In genomic region chr10:81641566-81641965, GRCm38 (mm10) we compare ENCODE assay signal across 13 mouse cellular contexts. TPM values are rescaled to one million over a fixed set of nuclear protein-coding genes. Genes with fewer than 3 reads are reported as not detected.
DNase-seq lines count a peak whose midpoint lies in the region; ATAC-seq lines count a peak whose summit lies in the region.
"Had no signal": no experiment of that assay in that cellular context is flagged by ENCODE, and none has a peak within 500 bp of the region (broad histone marks: within the 10 kb centered on the region; RNA-seq: fewer than 3 reads in every experiment).

No protein-coding gene starts in this region.

- H3K27ac ChIP-seq in heart, embryonic 14.5 days (replicated peaks in 1 of 2; ENCODE audit: control insufficient read depth in 1 of 2, insufficient read depth in 1 of 2, low read depth in 2 of 2, low read length in 2 of 2), result no peak overlapping the region
- no peak overlapping the region for H3K27ac ChIP-seq in midbrain, embryonic 11.5 days (ENCODE audit: low read depth, low read length)
- no peak overlapping the region for H3K27ac ChIP-seq in midbrain, embryonic 10.5 days (replicated peaks)
- no peak overlapping the region for H3K27ac ChIP-seq in midbrain, embryonic 14.5 days (replicated peaks; ENCODE audit: low read depth, low read length)
- H3K27ac ChIP-seq: embryonic facial prominence, embryonic 13.5 days; kidney, postnatal 0 days; liver, embryonic 12.5 days; macrophage had no signal

- H3K4me1 ChIP-seq in heart, embryonic 14.5 days (ENCODE audit: control insufficient read depth in 2 of 2, insufficient read depth in 2 of 2, low read length in 2 of 2), result peaks cover 8 to 18% of the 10 kb centered on the region in 2 experiments
- peaks cover 9% of the 10 kb centered on the region for H3K4me1 ChIP-seq in midbrain, embryonic 11.5 days (ENCODE audit: control insufficient read depth, insufficient read depth, low read length)
- H3K4me1 ChIP-seq in midbrain, embryonic 10.5 days, result peaks cover 37% of the 10 kb centered on the region
- peaks cover 22% of the 10 kb centered on the region for H3K4me1 ChIP-seq in midbrain, embryonic 14.5 days (ENCODE audit: control insufficient read depth, insufficient read depth, low read length)

- no peak for ATAC-seq in heart, embryonic 14.5 days (ENCODE audit: insufficient number of reproducible peaks, insufficient read depth, low FRiP score, low read depth)
- no peak for ATAC-seq in midbrain, embryonic 11.5 days (ENCODE audit: low FRiP score)
- ATAC-seq in midbrain, embryonic 14.5 days (ENCODE audit: low FRiP score, low TSS enrichment), result no peak
- ATAC-seq: liver, embryonic 12.5 days had no signal

- DNase-seq in cerebellum, adult 11-12 months, result peak; percentile 35
- no peak for DNase-seq in cerebellum, adult 18-20 months
- no peak for DNase-seq in heart, postnatal 36 days
- peak; percentile 59 for DNase-seq in midbrain, embryonic 11.5 days (ENCODE audit: low spot score, missing footprints)
- no peak for DNase-seq in midbrain, embryonic 10.5 days (ENCODE audit: low spot score)
- no peak for DNase-seq in midbrain, embryonic 14.5 days
- DNase-seq in kidney, adult 18-20 months, result no peak
- DNase-seq: heart, postnatal 4 days had no signal

- H3K27me3 ChIP-seq in heart, embryonic 14.5 days (ENCODE audit: control insufficient read depth, insufficient read depth, low read length), result no peaks in the 10 kb centered on the region
- H3K27me3 ChIP-seq in midbrain, embryonic 11.5 days (ENCODE audit: control insufficient read depth, insufficient read depth, low read length), result no peaks in the 10 kb centered on the region
- peaks cover 17% of the 10 kb centered on the region; the same call in 1 of the 2 replicates for H3K27me3 ChIP-seq in midbrain, embryonic 10.5 days (ENCODE audit: low read depth, poor library complexity, severe bottlenecking)
- H3K27me3 ChIP-seq in midbrain, embryonic 14.5 days (ENCODE audit: control insufficient read depth, insufficient read depth, low read length), result no peaks in the 10 kb centered on the region
- H3K27me3 ChIP-seq: embryonic facial prominence, embryonic 13.5 days had no signal

- H3K4me2 ChIP-seq in heart, embryonic 14.5 days (ENCODE audit: low read length), result peak overlapping the region; percentile 87; the same call in 1 of the 2 replicates
- no peak overlapping the region for H3K4me2 ChIP-seq in midbrain, embryonic 11.5 days
- peak overlapping the region; percentile 96; the same call in 1 of the 2 replicates for H3K4me2 ChIP-seq in midbrain, embryonic 14.5 days (ENCODE audit: low read length)

- intact Hi-C loops in heart, postnatal 36 days (cut with DNase I), result loop anchor here (5.0 kb wide), 2 partner anchors 406 to 531 kb away; partner anchors contain the start of gene Zfp873

- H3K4me3 ChIP-seq in heart, embryonic 14.5 days (ENCODE audit: control insufficient read depth in 1 of 2, insufficient read depth in 1 of 2, low read depth in 1 of 2, low read length in 2 of 2), result no peak overlapping the region
- H3K4me3 ChIP-seq in midbrain, embryonic 11.5 days (ENCODE audit: low read depth, low read length), result no peak overlapping the region
- H3K4me3 ChIP-seq in midbrain, embryonic 10.5 days, result no peak overlapping the region
- no peak overlapping the region for H3K4me3 ChIP-seq in midbrain, embryonic 14.5 days (replicated peaks; ENCODE audit: low read depth, low read length)

- WGBS in heart, embryonic 14.5 days, result 86% methylated on average over 2 of the region's 2 CpGs
- 89% methylated on average over 2 of the region's 2 CpGs for WGBS in midbrain, embryonic 11.5 days
- WGBS in midbrain, embryonic 10.5 days, result 87% methylated on average over 2 of the region's 2 CpGs
- 93% methylated on average over 2 of the region's 2 CpGs for WGBS in midbrain, embryonic 14.5 days

- H3K9me3 ChIP-seq in heart, embryonic 14.5 days (ENCODE audit: control insufficient read depth, low read length), result no peaks in the 10 kb centered on the region
- H3K9me3 ChIP-seq in midbrain, embryonic 11.5 days (ENCODE audit: control insufficient read depth, low read length), result no peaks in the 10 kb centered on the region
- H3K9me3 ChIP-seq in midbrain, embryonic 10.5 days (replicated peaks), result no peaks in the 10 kb centered on the region
- H3K9me3 ChIP-seq in midbrain, embryonic 14.5 days (ENCODE audit: control insufficient read depth, low read length), result no peaks in the 10 kb centered on the region
- H3K9me3 ChIP-seq: embryonic facial prominence, embryonic 13.5 days; liver, embryonic 12.5 days had no signal

- H3K9ac ChIP-seq in heart, embryonic 14.5 days (ENCODE audit: low read length), result no peak overlapping the region; the same call in 1 of the 2 replicates
- H3K9ac ChIP-seq in midbrain, embryonic 11.5 days (ENCODE audit: low read length), result no peak overlapping the region
- no peak overlapping the region for H3K9ac ChIP-seq in midbrain, embryonic 14.5 days (replicated peaks; ENCODE audit: low read length)

- no peaks in the 10 kb centered on the region for H3K36me3 ChIP-seq in heart, embryonic 14.5 days (ENCODE audit: control insufficient read depth, insufficient read depth, low read length)
- H3K36me3 ChIP-seq in midbrain, embryonic 11.5 days (ENCODE audit: control insufficient read depth, insufficient read depth, low read length), result no peaks in the 10 kb centered on the region
- no peaks in the 10 kb centered on the region for H3K36me3 ChIP-seq in midbrain, embryonic 10.5 days
- H3K36me3 ChIP-seq in midbrain, embryonic 14.5 days (ENCODE audit: control insufficient read depth, insufficient read depth, low read length), result no peaks in the 10 kb centered on the region
- H3K36me3 ChIP-seq: embryonic facial prominence, embryonic 13.5 days; liver, embryonic 12.5 days had no signal

RNA-seq across cellular contexts. Expression of gene Gm10778, which starts 7.3 kb away (rescaled TPM):
- polyA plus RNA-seq in heart, embryonic 14.5 days (2014; fragmentation: Nextera tagmentation; extraction: Ambion mirVana), result 3.0 and 3.3 TPM in 2 replicates
- total RNA-seq in heart, postnatal 36 days (2021), result 1 to 10 TPM; 1.7 to 2.5 TPM
- 6.5 and 6.7 TPM in 2 replicates for polyA plus RNA-seq in midbrain, embryonic 11.5 days (2014; fragmentation: Nextera tagmentation; extraction: Ambion mirVana)
- 4.9 and 5.6 TPM in 2 replicates for polyA plus RNA-seq in midbrain, embryonic 10.5 days (2016; fragmentation: Nextera tagmentation; extraction: Ambion mirVana)
- polyA plus RNA-seq in midbrain, embryonic 14.5 days (2014; fragmentation: Nextera tagmentation; extraction: Ambion mirVana), result 7.8 and 8.2 TPM in 2 replicates

RNA-seq across cellular contexts. Expression of gene Ankrd24, which starts 13.2 kb away (rescaled TPM):
- polyA plus RNA-seq in heart, embryonic 14.5 days (2014; fragmentation: Nextera tagmentation; extraction: Ambion mirVana), result 8.1 and 9.0 TPM in 2 replicates
- 10 to 100 TPM in 1 of 2 experiments, 1 to 10 TPM in 1; 8.0 to 11.7 TPM for total RNA-seq in heart, postnatal 36 days (2021)
- polyA plus RNA-seq in midbrain, embryonic 11.5 days (2014; fragmentation: Nextera tagmentation; extraction: Ambion mirVana), result 4.2 and 4.6 TPM in 2 replicates
- 5.8 and 5.9 TPM in 2 replicates for polyA plus RNA-seq in midbrain, embryonic 10.5 days (2016; fragmentation: Nextera tagmentation; extraction: Ambion mirVana)
- 8.9 and 16.8 TPM in 2 replicates for polyA plus RNA-seq in midbrain, embryonic 14.5 days (2014; fragmentation: Nextera tagmentation; extraction: Ambion mirVana)

RNA-seq across cellular contexts. Expression of gene Sirt6, which starts 14.0 kb away (rescaled TPM):
- polyA plus RNA-seq in heart, embryonic 14.5 days (2014; fragmentation: Nextera tagmentation; extraction: Ambion mirVana), result 22.5 and 23.9 TPM in 2 replicates
- 1 to 10 TPM; 6.5 to 7.2 TPM for total RNA-seq in heart, postnatal 36 days (2021)
- polyA plus RNA-seq in midbrain, embryonic 11.5 days (2014; fragmentation: Nextera tagmentation; extraction: Ambion mirVana), result 36.6 and 38.9 TPM in 2 replicates
- 49.3 and 58.7 TPM in 2 replicates for polyA plus RNA-seq in midbrain, embryonic 10.5 days (2016; fragmentation: Nextera tagmentation; extraction: Ambion mirVana)
- polyA plus RNA-seq in midbrain, embryonic 14.5 days (2014; fragmentation: Nextera tagmentation; extraction: Ambion mirVana), result 47.7 and 58.1 TPM in 2 replicates

RNA-seq across cellular contexts. Expression of gene BC025920, which starts 35.5 kb away (rescaled TPM):
- 0.35 and 0.84 TPM in 2 replicates for polyA plus RNA-seq in heart, embryonic 14.5 days (2014; fragmentation: Nextera tagmentation; extraction: Ambion mirVana)
- 1 to 10 TPM; 2.6 to 2.7 TPM for total RNA-seq in heart, postnatal 36 days (2021)
- polyA plus RNA-seq in midbrain, embryonic 11.5 days (2014; fragmentation: Nextera tagmentation; extraction: Ambion mirVana), result 0.47 and 0.89 TPM in 2 replicates
- polyA plus RNA-seq in midbrain, embryonic 10.5 days (2016; fragmentation: Nextera tagmentation; extraction: Ambion mirVana), result 1.4 and 2.0 TPM in 2 replicates
- polyA plus RNA-seq in midbrain, embryonic 14.5 days (2014; fragmentation: Nextera tagmentation; extraction: Ambion mirVana), result 0.74 and 1.1 TPM in 2 replicates

RNA-seq across cellular contexts. Expression of gene Tle6, which starts 40.7 kb away (rescaled TPM):
- 30.7 and 35.3 TPM in 2 replicates for polyA plus RNA-seq in heart, embryonic 14.5 days (2014; fragmentation: Nextera tagmentation; extraction: Ambion mirVana)
- 1 to 10 TPM; 7.5 to 8.5 TPM for total RNA-seq in heart, postnatal 36 days (2021)
- 4.6 and 6.0 TPM in 2 replicates for polyA plus RNA-seq in midbrain, embryonic 11.5 days (2014; fragmentation: Nextera tagmentation; extraction: Ambion mirVana)
- 6.0 and 8.8 TPM in 2 replicates for polyA plus RNA-seq in midbrain, embryonic 10.5 days (2016; fragmentation: Nextera tagmentation; extraction: Ambion mirVana)
- polyA plus RNA-seq in midbrain, embryonic 14.5 days (2014; fragmentation: Nextera tagmentation; extraction: Ambion mirVana), result 3.2 and 3.5 TPM in 2 replicates

Comparison
In these comparisons a context has a peak if more than half of its experiments do, and no peak if none do; other contexts are left out.
1. DNase-seq: peak in cerebellum, adult 11-12 months (single experiment) and midbrain, embryonic 11.5 days (single experiment); none in cerebellum, adult 18-20 months (0 of 2), heart, postnatal 36 days (0 of 2), midbrain, embryonic 10.5 days (single experiment), midbrain, embryonic 14.5 days (single experiment) and kidney, adult 18-20 months (single experiment).